Mouse (Mus musculus) forebrain, embryonic 15.5 days (tissue): Measurements from ENCODE around the gene BC004004. TPM values are rescaled to one million over a fixed set of nuclear protein-coding genes. Genes with fewer than 3 reads are reported as not detected.
A peak's percentile ranks its signal among the peaks of the same experiment; 100 is the strongest.
"Not testable (repeated sequence)": the region's sequence is repeated elsewhere in the genome, so short reads cannot be mapped to it uniquely, and the experiment has no call there.

Experiments
- ATAC-seq: fragments of 200-750 bp; cut with Nextera tagmentation; replicated peaks from 2 replicates; pipeline ENCODE4 v1.8.0; 2017; ENCODE audit warnings: mild to moderate bottlenecking, moderate TSS enrichment, moderate library complexity
- H3K27ac ChIP-seq: fragments of 300-500 bp; sonication (generic); replicated peaks from 2 replicates; pipeline ENCODE4 v1.5.1; 2015; ENCODE audit warnings: mild to moderate bottlenecking, inconsistent platforms
- H3K27me3 ChIP-seq: fragments of 300-500 bp; sonication (generic); 2 replicates; pipeline ENCODE4 v1.6.1; 2015; ENCODE audit warnings: inconsistent platforms
- H3K36me3 ChIP-seq: fragments of 300-500 bp; sonication (generic); 2 replicates; pipeline ENCODE4 v1.6.1; 2015; ENCODE audit warnings: mild to moderate bottlenecking, inconsistent platforms
- H3K4me1 ChIP-seq: fragments of 300-500 bp; sonication (generic); 2 replicates; pipeline ENCODE4 v1.6.1; 2015; ENCODE audit warnings: inconsistent platforms
- H3K4me2 ChIP-seq: fragments of 300-500 bp; sonication (generic); replicated peaks from 2 replicates; pipeline ENCODE4 v1.6.1; 2015; ENCODE audit warnings: mild to moderate bottlenecking, inconsistent platforms
- H3K4me3 ChIP-seq: fragments of 300-500 bp; sonication (generic); 2 replicates; pipeline ENCODE4 v1.5.1; 2015; ENCODE audit warnings: mild to moderate bottlenecking, inconsistent platforms
- H3K9ac ChIP-seq: fragments of 300-500 bp; sonication (generic); replicated peaks from 2 replicates; pipeline ENCODE4 v1.6.1; 2015; ENCODE audit warnings: mild to moderate bottlenecking, inconsistent platforms
- H3K9me3 ChIP-seq: fragments of 300-500 bp; sonication (generic); 2 replicates; pipeline ENCODE4 v1.6.1; 2016; ENCODE audit warnings: inconsistent platforms
- WGBS: fragments of 180-500 bp; shearing (Covaris S2); methylation state at CpG from one replicate; pipeline ENCODE4 v1.1.7; 2015; ENCODE audit warnings: mixed read lengths; 5-methylcytosine and 5-hydroxymethylcytosine counted together
- polyA plus RNA-seq: library from polyadenylated mRNA; unstranded; fragments of >200 nt; fragmentation: Nextera tagmentation; extraction: Ambion mirVana; gene quantifications from 2 replicates; pipeline ENCODE4 v1.2.1, GENCODE M21; 2015

BC004004 gene
- polyA plus RNA-seq, 1 experiment from 2014 or later = 96.4 TPM

- H3K36me3 ChIP-seq = peaks cover 23% of the 10 kb centered on the region
Observed at GRCm38 (mm10) chr17:29251006-29251405, 17.6 kb upstream of the BC004004 start.

GRCm38 (mm10) chr17:29251608-29252390 lies 16.8 kb upstream of the BC004004 start:
- Histone ChIP-seq H3K27ac (no peak overlapping the region), H3K36me3 (peaks cover 23% of the 10 kb centered on the region), H3K27me3 (no peaks in the 10 kb centered on the region), H3K9me3 (no peaks in the 10 kb centered on the region), H3K4me1 (peaks cover 16% of the 10 kb centered on the region), H3K9ac (no peak overlapping the region), H3K4me3 (no peak overlapping the region), H3K4me2 (no peak overlapping the region)
- no peak for ATAC-seq
- WGBS = 55% methylated on average over 15 of the region's 15 CpGs

More at GRCm38 (mm10) chr17:29251006-29251405, 17.6 kb upstream of the BC004004 start:
- H3K9me3 ChIP-seq, ATAC-seq, H3K27me3 ChIP-seq, H3K4me2 ChIP-seq, H3K4me3 ChIP-seq, H3K9ac ChIP-seq, H3K27ac ChIP-seq: not testable (repeated sequence)
- H3K4me1 ChIP-seq = peaks cover 16% of the 10 kb centered on the region
- 86% methylated on average over 14 of the region's 14 CpGs for WGBS

GRCm38 (mm10) chr17:29253236-29253635 lies 15.4 kb upstream of the BC004004 start:
- Histone ChIP-seq H3K4me1 (peaks cover 16% of the 10 kb centered on the region), H3K4me2 (no peak overlapping the region), H3K27ac (no peak overlapping the region), H3K9ac (no peak overlapping the region), H3K4me3 (no peak overlapping the region), H3K9me3 (no peaks in the 10 kb centered on the region), H3K27me3 (no peaks in the 10 kb centered on the region), H3K36me3 (peaks cover 34% of the 10 kb centered on the region)
- no peak for ATAC-seq
- WGBS = 85% methylated on average over 2 of the region's 2 CpGs

GRCm38 (mm10) chr17:29253684-29254083 lies 14.9 kb upstream of the BC004004 start:
- peaks cover 16% of the 10 kb centered on the region for H3K4me1 ChIP-seq
- no peak overlapping the region for H3K4me2 ChIP-seq
- no peak for ATAC-seq
- no peak overlapping the region for H3K27ac ChIP-seq
- no peak overlapping the region for H3K4me3 ChIP-seq
- no peak overlapping the region for H3K9ac ChIP-seq
- H3K9me3 ChIP-seq = no peaks in the 10 kb centered on the region
- H3K36me3 ChIP-seq = peaks cover 37% of the 10 kb centered on the region
- 88% methylated on average over 9 of the region's 9 CpGs for WGBS
- no peaks in the 10 kb centered on the region for H3K27me3 ChIP-seq

- peaks cover 34% of the 10 kb centered on the region for H3K36me3 ChIP-seq
- H3K27ac ChIP-seq, H3K9ac ChIP-seq, ATAC-seq, H3K27me3 ChIP-seq, H3K4me2 ChIP-seq, H3K4me3 ChIP-seq, H3K9me3 ChIP-seq: not testable (repeated sequence)
- H3K4me1 ChIP-seq = peaks cover 22% of the 10 kb centered on the region
- 91% methylated on average over 6 of the region's 6 CpGs for WGBS
Observed at GRCm38 (mm10) chr17:29254784-29255183, 13.8 kb upstream of the BC004004 start.

GRCm38 (mm10) chr17:29256507-29256906 lies 12.1 kb upstream of the BC004004 start:
- Histone ChIP-seq H3K4me3 (no peak overlapping the region), H3K9me3 (no peaks in the 10 kb centered on the region), H3K4me1 (peaks cover 22% of the 10 kb centered on the region), H3K4me2 (no peak overlapping the region), H3K9ac (no peak overlapping the region), H3K27ac (no peak overlapping the region), H3K27me3 (no peaks in the 10 kb centered on the region), H3K36me3 (peaks cover 21% of the 10 kb centered on the region)
- 88% methylated on average over 6 of the region's 6 CpGs for WGBS
- no peak for ATAC-seq

- no peak for ATAC-seq
- no peak overlapping the region for H3K9ac ChIP-seq
- H3K27me3 ChIP-seq = no peaks in the 10 kb centered on the region
- H3K9me3 ChIP-seq = no peaks in the 10 kb centered on the region
- no peak overlapping the region for H3K4me2 ChIP-seq
- peaks cover 22% of the 10 kb centered on the region for H3K4me1 ChIP-seq
- WGBS = 94% methylated on average over 10 of the region's 10 CpGs
- H3K36me3 ChIP-seq = peaks cover 21% of the 10 kb centered on the region
- H3K4me3 ChIP-seq = no peak overlapping the region
- no peak overlapping the region for H3K27ac ChIP-seq
Observed at GRCm38 (mm10) chr17:29257001-29257511, 11.5 kb upstream of the BC004004 start.

- Histone ChIP-seq H3K27ac (no peak overlapping the region), H3K27me3 (no peaks in the 10 kb centered on the region), H3K9ac (no peak overlapping the region), H3K4me3 (no peak overlapping the region), H3K9me3 (no peaks in the 10 kb centered on the region), H3K4me1 (peaks cover 27% of the 10 kb centered on the region), H3K36me3 (peaks cover 21% of the 10 kb centered on the region), H3K4me2 (no peak overlapping the region)
- ATAC-seq = no peak
- WGBS = 91% methylated on average over 10 of the region's 10 CpGs
Observed at GRCm38 (mm10) chr17:29258025-29258558, 10.5 kb upstream of the BC004004 start.

GRCm38 (mm10) chr17:29258921-29259320 lies 9.7 kb upstream of the BC004004 start:
- Histone ChIP-seq H3K27ac (no peak overlapping the region), H3K27me3 (no peaks in the 10 kb centered on the region), H3K4me1 (peaks cover 31% of the 10 kb centered on the region), H3K4me3 (no peak overlapping the region), H3K36me3 (peaks cover 17% of the 10 kb centered on the region), H3K9ac (no peak overlapping the region), H3K9me3 (no peaks in the 10 kb centered on the region), H3K4me2 (no peak overlapping the region)
- ATAC-seq = no peak
- 95% methylated on average over 2 of the region's 2 CpGs for WGBS

- peak; percentile 41; the same call in 1 of the 2 replicates for ATAC-seq
- Histone ChIP-seq H3K36me3 (peaks cover 17% of the 10 kb centered on the region), H3K9ac (no peak overlapping the region), H3K9me3 (no peaks in the 10 kb centered on the region), H3K4me3 (no peak overlapping the region), H3K27me3 (no peaks in the 10 kb centered on the region), H3K4me2 (no peak overlapping the region), H3K27ac (no peak overlapping the region), H3K4me1 (peaks cover 35% of the 10 kb centered on the region)
- 6% methylated on average over 3 of the region's 3 CpGs for WGBS
Observed at GRCm38 (mm10) chr17:29259489-29259888, 9.1 kb upstream of the BC004004 start.

GRCm38 (mm10) chr17:29260501-29260900 lies 8.1 kb upstream of the BC004004 start:
- Histone ChIP-seq H3K9me3 (no peaks in the 10 kb centered on the region), H3K4me1 (peaks cover 37% of the 10 kb centered on the region), H3K36me3 (peaks cover 17% of the 10 kb centered on the region), H3K4me2 (no peak overlapping the region), H3K27ac (no peak overlapping the region), H3K4me3 (no peak overlapping the region), H3K27me3 (no peaks in the 10 kb centered on the region), H3K9ac (no peak overlapping the region)
- ATAC-seq = no peak
- WGBS = 87% methylated on average over 15 of the region's 15 CpGs

GRCm38 (mm10) chr17:29261603-29262258 lies 6.9 kb upstream of the BC004004 start:
- Histone ChIP-seq H3K27ac (no peak overlapping the region), H3K9ac (no peak overlapping the region), H3K9me3 (no peaks in the 10 kb centered on the region), H3K27me3 (no peaks in the 10 kb centered on the region), H3K4me2 (no peak overlapping the region), H3K36me3 (peaks cover 17% of the 10 kb centered on the region), H3K4me3 (no peak overlapping the region), H3K4me1 (peaks cover 37% of the 10 kb centered on the region)
- ATAC-seq = no peak
- WGBS = 89% methylated on average over 22 of the region's 22 CpGs
